Mouse (Mus musculus) T-helper 17 cell (primary cell): Measurements from ENCODE around the gene Cnpy3.

Experiments
- in situ Hi-C, 2 experiments: fragments of 300-600 bp; cut with MboI, MseI; formaldehyde crosslinking; loops; 1 replicate in 1 of 2; 2 replicates in 1 of 2; pipeline ENCODE4 v1.15.1; 2025; ENCODE audit warnings: high pct_unique_total_duplicates in 2 of 2

Gene Cnpy3

GRCm38 (mm10) chr17:46751794-46752556, at the start of gene Cnpy3:
TSS of gene Cnpy3 (minus strand) at chr17:46752214.
- in situ Hi-C loops, result no loop called here

- in situ Hi-C loops, result no loop called here
Measured at GRCm38 (mm10) chr17:46801761-46802160, 49.7 kb upstream of the Cnpy3 start.

- in situ Hi-C loops, result no loop called here
Measured at GRCm38 (mm10) chr17:46799680-46800079, 47.7 kb upstream of the Cnpy3 start.

- in situ Hi-C loops, result no loop called here
Measured at GRCm38 (mm10) chr17:46797386-46797785, 45.4 kb upstream of the Cnpy3 start.

- in situ Hi-C loops, result no loop called here
Measured at GRCm38 (mm10) chr17:46796743-46797142, 44.7 kb upstream of the Cnpy3 start.

- in situ Hi-C loops, result loop anchor here in 1 of 2 experiments (5.0 kb wide), 1 partner anchor 49 kb away; no protein-coding TSS in a partner anchor
Measured at GRCm38 (mm10) chr17:46792963-46793362, 40.9 kb upstream of the Cnpy3 start.

- in situ Hi-C loops, result loop anchor here in 1 of 2 experiments (5.0 kb wide), 1 partner anchor 94 kb away; no protein-coding TSS in a partner anchor
Measured at GRCm38 (mm10) chr17:46787974-46788373, 36.0 kb upstream of the Cnpy3 start.

GRCm38 (mm10) chr17:46786952-46787351, 34.9 kb upstream of the Cnpy3 start:
- in situ Hi-C loops, result loop anchor here in 1 of 2 experiments (5.0 kb wide), 1 partner anchor 95 kb away; no protein-coding TSS in a partner anchor

GRCm38 (mm10) chr17:46783222-46783565, 31.2 kb upstream of the Cnpy3 start:
- in situ Hi-C loops, result no loop called here

- in situ Hi-C loops, result no loop called here
Measured at GRCm38 (mm10) chr17:46782341-46783221, 30.6 kb upstream of the Cnpy3 start, which contains the start of gene Rpl7l1. TSS of gene Rpl7l1 (minus strand) at chr17:46782672.

GRCm38 (mm10) chr17:46781876-46782275, 29.9 kb upstream of the Cnpy3 start:
- in situ Hi-C loops, result no loop called here

GRCm38 (mm10) chr17:46776087-46776486, 24.1 kb upstream of the Cnpy3 start:
- in situ Hi-C loops, result loop anchor here in 1 of 2 experiments (10.0 kb wide), 1 partner anchor 1259 kb away; the partner anchor contains the start of gene 1700122O11Rik

- in situ Hi-C loops, result loop anchor here in 1 of 2 experiments (10.0 kb wide), 1 partner anchor 1260 kb away; the partner anchor contains the start of gene 1700122O11Rik
Measured at GRCm38 (mm10) chr17:46775070-46775469, 23.1 kb upstream of the Cnpy3 start.

GRCm38 (mm10) chr17:46774131-46774472, 22.1 kb upstream of the Cnpy3 start:
- in situ Hi-C loops, result loop anchor here (5.0 to 10.0 kb wide), 2 partner anchors 108 to 1261 kb away; partner anchors contain the start of gene 1700122O11Rik (in 1 of the 2)

GRCm38 (mm10) chr17:46773278-46774130, 21.5 kb upstream of the Cnpy3 start:
- in situ Hi-C loops, result loop anchor here (5.0 to 10.0 kb wide), 2 partner anchors 109 to 1261 kb away; partner anchors contain the start of gene 1700122O11Rik (in 1 of the 2)

- in situ Hi-C loops, result loop anchor here (5.0 to 10.0 kb wide), 2 partner anchors 110 to 1262 kb away; partner anchors contain the start of gene 1700122O11Rik (in 1 of the 2)
Measured at GRCm38 (mm10) chr17:46772404-46773277, 20.6 kb upstream of the Cnpy3 start, which contains the start of gene 2310039H08Rik. TSS of gene 2310039H08Rik (plus strand) at chr17:46772635.

- in situ Hi-C loops, result loop anchor here (5.0 to 10.0 kb wide), 2 partner anchors 110 to 1263 kb away; partner anchors contain the start of gene 1700122O11Rik (in 1 of the 2)
Measured at GRCm38 (mm10) chr17:46772038-46772403, 20.0 kb upstream of the Cnpy3 start.

- in situ Hi-C loops, result loop anchor here (5.0 to 10.0 kb wide), 2 partner anchors 111 to 1263 kb away; partner anchors contain the start of gene 1700122O11Rik (in 1 of the 2)
Measured at GRCm38 (mm10) chr17:46771616-46772015, 19.6 kb upstream of the Cnpy3 start.

- in situ Hi-C loops, result loop anchor here (5.0 to 10.0 kb wide), 2 partner anchors 111 to 1264 kb away; partner anchors contain the start of gene 1700122O11Rik (in 1 of the 2)
Measured at GRCm38 (mm10) chr17:46771025-46771424, 19.0 kb upstream of the Cnpy3 start.
